In the genomic region with DNA sequence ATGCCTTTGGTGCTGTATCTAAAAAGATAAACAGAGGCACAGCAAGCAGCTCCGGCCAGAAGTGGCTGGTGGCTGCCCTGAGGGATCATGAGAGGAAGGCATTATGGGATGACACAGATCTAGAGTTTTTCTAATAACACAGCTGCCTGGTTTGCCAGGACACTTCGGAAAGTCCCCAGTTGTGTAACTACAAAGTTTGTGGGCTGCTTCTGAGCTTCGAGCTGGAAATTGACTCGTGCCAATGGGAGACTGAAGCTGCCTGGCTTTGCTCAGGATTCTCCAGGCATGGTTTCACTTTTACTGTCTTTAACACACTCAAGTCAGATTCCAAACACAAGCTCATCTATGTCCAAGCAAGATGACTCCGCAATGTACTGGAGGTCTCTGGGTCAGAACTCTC, we compare ENCODE assay signal across 11 mouse cellular contexts.
"Had no signal": no experiment of that assay in that cellular context is flagged by ENCODE, and none has a peak within 500 bp of the region (broad histone marks: within the 10 kb centered on the region; RNA-seq: fewer than 3 reads in every experiment).

No protein-coding gene starts in this region.

- H3K9me3 ChIP-seq: limb, embryonic 15.5 days; liver, embryonic 13.5 days; lung, embryonic 15.5 days; midbrain, embryonic 13.5 days had no signal

- DNase-seq: kidney, postnatal 25 days; layer of hippocampus, postnatal 36 days; liver, embryonic 13.5 days; liver, postnatal 0 days; lung, postnatal 36 days; right cerebral cortex, postnatal 14 days; thymus, postnatal 4 days had no signal

- H3K27me3 ChIP-seq: limb, embryonic 15.5 days; liver, embryonic 13.5 days; lung, embryonic 15.5 days; midbrain, embryonic 13.5 days had no signal

- H3K36me3 ChIP-seq: limb, embryonic 15.5 days; liver, embryonic 13.5 days; lung, embryonic 15.5 days; midbrain, embryonic 13.5 days had no signal

- H3K4me1 ChIP-seq: limb, embryonic 15.5 days; liver, embryonic 13.5 days had no signal

- H3K27ac ChIP-seq: limb, embryonic 15.5 days; liver, embryonic 13.5 days; lung, embryonic 15.5 days; midbrain, embryonic 13.5 days; stomach, postnatal 0 days had no signal

- H3K4me3 ChIP-seq: limb, embryonic 15.5 days; liver, embryonic 13.5 days; lung, embryonic 15.5 days; midbrain, embryonic 13.5 days had no signal
